Mouse (Mus musculus): ENCODE measurements around the gene Ddx1. TPM values are rescaled to one million over a fixed set of nuclear protein-coding genes. Genes with fewer than 3 reads are reported as not detected.

Gene Ddx1
- polyA plus RNA-seq, 1 experiment from 2014 or later, result 156 TPM

DNA sequence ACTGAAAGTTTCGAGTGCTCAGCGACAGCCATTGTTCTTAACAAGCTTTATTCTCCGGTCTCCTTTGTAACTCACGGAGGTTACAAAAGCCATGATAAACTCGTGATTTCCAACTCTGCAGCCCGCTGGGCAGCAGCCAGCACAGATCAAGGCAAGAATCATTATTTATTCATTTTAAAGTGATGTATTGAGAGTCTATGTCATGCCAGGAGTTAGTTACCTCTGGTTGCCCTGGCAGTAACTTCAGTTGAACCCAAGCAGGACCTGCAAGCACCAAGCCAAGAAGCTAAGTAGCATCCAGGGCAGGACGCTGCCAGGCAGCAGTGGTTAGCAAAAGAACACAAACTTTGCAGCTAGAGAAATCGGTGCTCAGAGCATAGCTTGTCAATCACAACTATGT, 41.9 kb downstream of the Ddx1 start:
- WGBS, result 65% methylated on average over 8 of the region's 8 CpGs

DNA sequence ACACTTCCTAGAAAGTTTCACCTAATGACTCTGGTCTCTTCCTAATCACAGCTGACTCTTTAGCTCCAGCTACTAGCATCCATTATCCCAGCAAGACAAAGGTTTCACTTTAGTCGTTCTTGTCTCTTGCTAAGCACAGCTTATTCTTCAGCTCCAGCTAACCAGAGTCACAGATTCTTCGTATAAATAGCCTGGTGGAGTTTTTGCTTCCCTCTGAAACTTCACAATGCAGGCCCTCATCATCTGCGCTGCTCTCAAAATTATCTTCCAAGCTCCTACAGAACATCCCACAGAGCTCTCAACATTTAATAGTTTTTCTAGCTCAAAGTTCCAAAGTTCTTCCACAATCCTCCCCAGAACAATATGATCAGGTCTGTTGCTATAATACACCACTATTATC, 43.3 kb downstream of the Ddx1 start:
- WGBS, result 90% methylated on average over 3 of the region's 3 CpGs
- H3K36me3 ChIP-seq (ENCODE audit: insufficient read depth, low read length), result no peaks in the 10 kb centered on the region
- no peaks in the 10 kb centered on the region for H3K27me3 ChIP-seq (ENCODE audit: insufficient read depth, low read length)
- no peak overlapping the region for H3K27ac ChIP-seq (ENCODE audit: low read length)
- H3K4me2 ChIP-seq (replicated peaks; ENCODE audit: low read depth, low read length), result no peak overlapping the region
- H3K4me3 ChIP-seq (ENCODE audit: low read length), result no peak overlapping the region
- H3K9ac ChIP-seq (replicated peaks; ENCODE audit: low read length), result no peak overlapping the region
- no peaks in the 10 kb centered on the region for H3K9me3 ChIP-seq (ENCODE audit: low read length)
- no peak for ATAC-seq (ENCODE audit: low FRiP score, low TSS enrichment)
- peaks cover 22% of the 10 kb centered on the region for H3K4me1 ChIP-seq (ENCODE audit: insufficient read depth, low read length)

More for the DNA sequence above, 41.9 kb downstream of the Ddx1 start:
- no peak overlapping the region for H3K4me2 ChIP-seq (replicated peaks; ENCODE audit: low read depth, low read length)
- no peaks in the 10 kb centered on the region for H3K9me3 ChIP-seq (ENCODE audit: low read length)
- H3K9ac ChIP-seq (replicated peaks; ENCODE audit: low read length), result no peak overlapping the region
- H3K4me3 ChIP-seq (ENCODE audit: low read length), result no peak overlapping the region
- H3K27ac ChIP-seq (ENCODE audit: low read length), result no peak overlapping the region
- no peaks in the 10 kb centered on the region for H3K27me3 ChIP-seq (ENCODE audit: insufficient read depth, low read length)
- no peak for ATAC-seq (ENCODE audit: low FRiP score, low TSS enrichment)
- peaks cover 29% of the 10 kb centered on the region for H3K4me1 ChIP-seq (ENCODE audit: insufficient read depth, low read length)
- H3K36me3 ChIP-seq (ENCODE audit: insufficient read depth, low read length), result no peaks in the 10 kb centered on the region

DNA sequence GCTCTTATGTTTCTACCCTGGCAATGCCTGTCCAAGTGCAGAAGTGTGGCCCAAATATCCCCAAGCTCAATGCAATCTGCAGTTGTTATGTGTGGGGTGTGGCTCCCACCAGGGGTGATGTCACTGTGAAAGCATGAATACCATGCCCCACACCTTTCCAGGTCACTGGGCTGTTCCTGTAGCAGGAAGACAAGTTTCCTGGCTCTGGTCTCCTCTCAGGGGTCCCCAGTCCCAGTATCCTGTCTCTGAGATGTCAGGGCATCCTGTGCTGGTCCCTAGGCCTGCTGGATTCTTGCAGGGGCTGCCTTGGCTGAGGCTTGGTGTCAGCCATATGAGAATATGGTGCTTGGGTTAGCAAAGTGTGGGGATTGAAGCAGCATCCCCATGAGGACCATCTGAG, 46.7 kb downstream of the Ddx1 start:
- H3K27me3 ChIP-seq (ENCODE audit: insufficient read depth, low read length), result no peaks in the 10 kb centered on the region
- H3K27ac ChIP-seq (ENCODE audit: low read length), result no peak overlapping the region
- no peak overlapping the region for H3K9ac ChIP-seq (replicated peaks; ENCODE audit: low read length)
- H3K36me3 ChIP-seq (ENCODE audit: insufficient read depth, low read length), result no peaks in the 10 kb centered on the region
- 0 out of 2 replicates have a peak, but pooled peaks cover 8% of the 10 kb centered on the region for H3K4me1 ChIP-seq (ENCODE audit: insufficient read depth, low read length)
- H3K4me2 ChIP-seq (replicated peaks; ENCODE audit: low read depth, low read length), result no peak overlapping the region
- H3K9me3 ChIP-seq (ENCODE audit: low read length), result no peaks in the 10 kb centered on the region
- no peak overlapping the region for H3K4me3 ChIP-seq (ENCODE audit: low read length)
- ATAC-seq (ENCODE audit: low FRiP score, low TSS enrichment), result no peak

DNA sequence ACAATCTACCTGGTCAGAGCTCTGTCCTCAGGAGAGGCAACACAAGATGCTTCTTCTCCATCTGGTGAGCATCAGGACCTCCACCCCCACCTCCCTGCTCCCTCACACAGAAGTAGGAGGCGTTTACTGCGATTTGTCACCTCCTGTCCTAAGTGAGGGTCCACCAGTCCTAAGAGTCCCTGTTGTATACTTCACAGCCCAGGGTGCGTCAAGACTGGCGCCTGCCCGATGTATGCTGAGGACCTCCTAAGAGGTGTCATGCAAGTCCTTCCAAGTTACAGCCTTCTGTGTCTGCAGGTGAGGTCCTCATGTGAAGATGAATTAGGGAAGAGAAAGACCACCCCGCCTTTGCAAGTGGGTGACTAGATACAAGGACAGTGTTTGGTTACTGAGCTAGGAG, 48.4 kb downstream of the Ddx1 start:
- Histone ChIP-seq H3K27me3 (ENCODE audit: insufficient read depth, low read length) (no peaks in the 10 kb centered on the region), H3K36me3 (ENCODE audit: insufficient read depth, low read length) (no peaks in the 10 kb centered on the region), H3K9me3 (ENCODE audit: low read length) (no peaks in the 10 kb centered on the region), H3K9ac (replicated peaks; ENCODE audit: low read length) (no peak overlapping the region), H3K4me2 (replicated peaks; ENCODE audit: low read depth, low read length) (no peak overlapping the region), H3K4me1 (ENCODE audit: insufficient read depth, low read length) (0 out of 2 replicates have a peak, but pooled peaks cover 4% of the 10 kb centered on the region), H3K4me3 (ENCODE audit: low read length) (no peak overlapping the region), H3K27ac (ENCODE audit: low read length) (no peak overlapping the region)
- ATAC-seq (ENCODE audit: low FRiP score, low TSS enrichment), result no peak
- 66% methylated on average over 6 of the region's 6 CpGs for WGBS

GRCm38 (mm10) chr12:13199338-13200301, 49.4 kb downstream of the Ddx1 start:
- 36% methylated on average over 13 of the region's 13 CpGs for WGBS

GRCm38 (mm10) chr12:13198157-13198556, 50.9 kb downstream of the Ddx1 start:
- peak overlapping the region; percentile 34; the same call in 1 of the 2 replicates for H3K27ac ChIP-seq (ENCODE audit: low read length)
- no peaks in the 10 kb centered on the region for H3K9me3 ChIP-seq (ENCODE audit: low read length)
- no peaks in the 10 kb centered on the region for H3K36me3 ChIP-seq (ENCODE audit: insufficient read depth, low read length)
- H3K4me1 ChIP-seq (ENCODE audit: insufficient read depth, low read length), result 0 out of 2 replicates have a peak, but pooled peaks cover 4% of the 10 kb centered on the region
- H3K4me3 ChIP-seq (ENCODE audit: low read length), result no peak overlapping the region
- WGBS, result 64% methylated on average over 3 of the region's 3 CpGs
- no peak for ATAC-seq (ENCODE audit: low FRiP score, low TSS enrichment)
- H3K4me2 ChIP-seq (replicated peaks; ENCODE audit: low read depth, low read length), result no peak overlapping the region
- no peaks in the 10 kb centered on the region for H3K27me3 ChIP-seq (ENCODE audit: insufficient read depth, low read length)
- H3K9ac ChIP-seq (replicated peaks; ENCODE audit: low read length), result no peak overlapping the region

More at GRCm38 (mm10) chr12:13199338-13200301, 49.4 kb downstream of the Ddx1 start:
- H3K9ac ChIP-seq (replicated peaks; ENCODE audit: low read length), result no peak overlapping the region
- 0 out of 2 replicates have a peak, but pooled peaks cover 4% of the 10 kb centered on the region for H3K4me1 ChIP-seq (ENCODE audit: insufficient read depth, low read length)
- peak; percentile 93 for ATAC-seq (ENCODE audit: low FRiP score, low TSS enrichment)
- H3K9me3 ChIP-seq (ENCODE audit: low read length), result no peaks in the 10 kb centered on the region
- no peaks in the 10 kb centered on the region for H3K27me3 ChIP-seq (ENCODE audit: insufficient read depth, low read length)
- H3K4me2 ChIP-seq (replicated peaks; ENCODE audit: low read depth, low read length), result no peak overlapping the region
- peak overlapping the region; percentile 21; the same call in 1 of the 2 replicates for H3K27ac ChIP-seq (ENCODE audit: low read length)
- no peaks in the 10 kb centered on the region for H3K36me3 ChIP-seq (ENCODE audit: insufficient read depth, low read length)
- H3K4me3 ChIP-seq (ENCODE audit: low read length), result no peak overlapping the region

DNA sequence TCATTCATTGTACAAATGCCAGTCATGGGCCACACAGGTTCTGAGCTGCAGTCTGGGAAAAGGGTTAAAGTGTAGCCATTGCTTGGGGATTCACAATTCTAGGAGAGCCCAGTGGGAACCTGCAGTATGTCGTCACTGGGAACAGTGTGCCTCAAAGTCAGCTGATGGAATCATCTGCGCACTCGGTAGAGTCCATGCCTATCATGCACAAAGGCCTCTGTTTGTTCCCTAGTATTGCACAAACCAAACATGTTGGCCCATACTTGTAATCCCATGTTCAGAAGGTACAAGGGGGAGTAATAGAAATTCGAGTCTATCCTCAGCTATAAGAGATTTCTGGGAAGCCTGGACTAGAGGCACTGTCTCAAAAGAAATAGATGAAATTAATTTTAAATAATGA, 52.9 kb downstream of the Ddx1 start:
- no peak overlapping the region for H3K9ac ChIP-seq (replicated peaks; ENCODE audit: low read length)
- no peak overlapping the region for H3K4me3 ChIP-seq (ENCODE audit: low read length)
- ATAC-seq (ENCODE audit: low FRiP score, low TSS enrichment), result no peak
- H3K4me1 ChIP-seq (ENCODE audit: insufficient read depth, low read length), result 0 out of 2 replicates have a peak, but pooled peaks cover 4% of the 10 kb centered on the region
- H3K4me2 ChIP-seq (replicated peaks; ENCODE audit: low read depth, low read length), result no peak overlapping the region
- 83% methylated on average over 4 of the region's 4 CpGs for WGBS
- no peaks in the 10 kb centered on the region for H3K36me3 ChIP-seq (ENCODE audit: insufficient read depth, low read length)
- no peaks in the 10 kb centered on the region for H3K9me3 ChIP-seq (ENCODE audit: low read length)
- H3K27ac ChIP-seq (ENCODE audit: low read length), result no peak overlapping the region
- H3K27me3 ChIP-seq (ENCODE audit: insufficient read depth, low read length), result no peaks in the 10 kb centered on the region

DNA sequence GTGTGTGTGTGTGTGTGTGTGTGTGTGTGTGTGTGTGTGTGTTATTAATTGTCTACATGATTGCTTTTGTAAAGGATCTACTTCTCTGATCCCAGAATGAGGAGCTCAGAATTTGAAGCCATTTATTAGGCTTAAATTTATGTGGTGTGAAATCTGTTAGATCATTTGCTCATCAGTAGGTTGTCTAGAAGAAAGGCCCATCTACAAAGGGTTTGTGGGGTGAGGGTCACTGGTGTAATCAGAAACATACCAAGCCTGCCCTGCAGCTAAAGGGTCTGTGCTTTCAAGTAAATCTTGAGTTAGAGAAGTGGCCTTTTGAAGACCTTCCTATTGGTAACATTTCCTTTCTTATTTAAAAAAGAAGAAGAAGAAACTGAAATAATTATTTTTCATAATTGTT, 53.5 kb downstream of the Ddx1 start:
- Histone ChIP-seq H3K36me3 (ENCODE audit: insufficient read depth, low read length) (no peaks in the 10 kb centered on the region), H3K4me1 (ENCODE audit: insufficient read depth, low read length) (0 out of 2 replicates have a peak, but pooled peaks cover 4% of the 10 kb centered on the region), H3K4me2 (replicated peaks; ENCODE audit: low read depth, low read length) (no peak overlapping the region), H3K9ac (replicated peaks; ENCODE audit: low read length) (no peak overlapping the region), H3K27me3 (ENCODE audit: insufficient read depth, low read length) (no peaks in the 10 kb centered on the region), H3K27ac (ENCODE audit: low read length) (no peak overlapping the region), H3K9me3 (ENCODE audit: low read length) (no peaks in the 10 kb centered on the region), H3K4me3 (ENCODE audit: low read length) (no peak overlapping the region)
- ATAC-seq (ENCODE audit: low FRiP score, low TSS enrichment), result no peak

- H3K27me3 ChIP-seq (ENCODE audit: insufficient read depth, low read length), result no peaks in the 10 kb centered on the region
- H3K9me3 ChIP-seq (ENCODE audit: low read length), result no peaks in the 10 kb centered on the region
- H3K27ac ChIP-seq (ENCODE audit: low read length), result no peak overlapping the region
- H3K4me2 ChIP-seq (replicated peaks; ENCODE audit: low read depth, low read length), result no peak overlapping the region
- 19% methylated on average over 11 of the region's 11 CpGs for WGBS
- H3K9ac ChIP-seq (replicated peaks; ENCODE audit: low read length), result no peak overlapping the region
- no peak overlapping the region for H3K4me3 ChIP-seq (ENCODE audit: low read length)
- ATAC-seq (ENCODE audit: low FRiP score, low TSS enrichment), result peak; percentile 13; the same call in 1 of the 2 replicates
- peaks cover 22% of the 10 kb centered on the region for H3K4me1 ChIP-seq (ENCODE audit: insufficient read depth, low read length)
- H3K36me3 ChIP-seq (ENCODE audit: insufficient read depth, low read length), result no peaks in the 10 kb centered on the region
Observed at GRCm38 (mm10) chr12:13188059-13188700, 60.8 kb downstream of the Ddx1 start.

GRCm38 (mm10) chr12:13186209-13186608, 62.8 kb downstream of the Ddx1 start:
- no peak for ATAC-seq (ENCODE audit: low FRiP score, low TSS enrichment)
- no peak overlapping the region for H3K4me3 ChIP-seq (ENCODE audit: low read length)
- 93% methylated on average over 4 of the region's 4 CpGs for WGBS

More at GRCm38 (mm10) chr12:13186209-13186608, 62.8 kb downstream of the Ddx1 start:
- H3K27me3 ChIP-seq (ENCODE audit: insufficient read depth, low read length), result no peaks in the 10 kb centered on the region
- H3K9me3 ChIP-seq (ENCODE audit: low read length), result no peaks in the 10 kb centered on the region
- H3K4me2 ChIP-seq (replicated peaks; ENCODE audit: low read depth, low read length), result no peak overlapping the region
- no peak overlapping the region for H3K9ac ChIP-seq (replicated peaks; ENCODE audit: low read length)
- H3K27ac ChIP-seq (ENCODE audit: low read length), result no peak overlapping the region
- H3K4me1 ChIP-seq (ENCODE audit: insufficient read depth, low read length), result peaks cover 39% of the 10 kb centered on the region
- no peaks in the 10 kb centered on the region for H3K36me3 ChIP-seq (ENCODE audit: insufficient read depth, low read length)

All from kidney, embryonic 16.5 days (tissue).